Mouse (Mus musculus) megakaryocyte-erythroid progenitor cell, adult 5-6 weeks (primary cell): ENCODE results near the gene Grin2d. TPM values are rescaled to one million over a fixed set of nuclear protein-coding genes. Genes with fewer than 3 reads are reported as not detected.

Source experiments
- ATAC-seq: replicated peaks from 2 replicates; pipeline ENCODE4 v1.8.0; 2016; ENCODE audit warnings: mild to moderate bottlenecking, inconsistent platforms; ENCODE audit not compliant: severe bottlenecking, poor library complexity, low FRiP score, low TSS enrichment
- total RNA-seq, 2 experiments: library from RNA; stranded (forward) in 1 of 2; stranded (reverse) in 1 of 2; fragments of 200-1000, 215-1000 nt in 1 of 2; fragments of >200 nt in 1 of 2; fragmentation: Nextera tagmentation in 1 of 2; gene quantifications; 2 replicates each; pipeline ENCODE4 v1.2.3; 2014 to 2017

The Grin2d gene
- total RNA-seq, 2 experiments from 2014 or later = 0.92 TPM; not detected in 1

GRCm38 (mm10) chr7:45815984-45816351 is 62.2 kb downstream of the Grin2d start:
- ATAC-seq = no peak

GRCm38 (mm10) chr7:45815323-45815983 is 62.7 kb downstream of the Grin2d start:
- ATAC-seq = no peak

DNA sequence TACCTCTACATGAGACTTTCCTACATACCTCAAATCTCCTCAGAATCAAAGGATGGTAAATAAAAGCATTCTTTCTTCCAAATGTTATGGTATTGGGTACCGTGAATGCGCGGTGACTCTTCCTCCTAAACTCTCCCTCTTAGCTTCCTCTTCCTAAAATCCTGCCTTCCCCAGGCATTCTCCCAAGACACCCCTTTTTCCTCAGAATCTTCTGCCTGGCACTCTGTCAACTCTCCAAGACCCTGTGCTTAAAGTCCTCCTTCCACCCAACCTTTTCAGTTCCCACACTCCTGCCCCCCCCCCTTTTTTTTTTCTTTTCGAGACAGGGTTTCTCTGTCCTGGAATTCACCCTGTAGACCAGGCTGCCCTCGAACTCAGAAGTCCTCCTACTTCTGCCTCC is 63.3 kb downstream of the Grin2d start:
- no peak for ATAC-seq

GRCm38 (mm10) chr7:45813787-45814779 is 64.1 kb downstream of the Grin2d start, which contains the start of gene Cyth2:
TSS of gene Cyth2 (minus strand) at chr7:45814581.
- peak; percentile 97 for ATAC-seq

- ATAC-seq = no peak
Observed at GRCm38 (mm10) chr7:45812921-45813320, 65.3 kb downstream of the Grin2d start.

GRCm38 (mm10) chr7:45809276-45810075 is 68.7 kb downstream of the Grin2d start:
- ATAC-seq = no peak

DNA sequence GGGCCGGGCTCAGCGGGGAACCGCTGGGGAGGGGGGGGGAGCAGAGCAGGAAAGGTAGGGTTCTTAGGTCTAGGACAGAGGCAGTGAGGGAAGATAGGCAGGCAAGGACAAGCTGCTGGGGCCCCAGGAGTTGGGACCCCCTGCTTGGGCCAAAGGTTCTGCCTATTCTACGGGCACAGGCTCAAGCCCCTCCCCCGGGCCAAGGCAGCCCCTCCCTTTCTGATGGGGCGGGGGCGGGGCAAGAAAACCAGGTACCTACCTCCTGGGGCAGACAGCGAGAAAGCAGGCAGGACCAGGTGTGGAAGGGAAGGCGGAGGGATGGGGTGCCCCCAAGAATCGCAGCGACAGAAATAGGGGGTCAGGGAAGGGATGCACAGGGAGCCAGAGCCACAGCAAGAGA is 69.7 kb downstream of the Grin2d start:
- ATAC-seq = no peak

GRCm38 (mm10) chr7:45805941-45806340 is 72.2 kb downstream of the Grin2d start:
- ATAC-seq = no peak

DNA sequence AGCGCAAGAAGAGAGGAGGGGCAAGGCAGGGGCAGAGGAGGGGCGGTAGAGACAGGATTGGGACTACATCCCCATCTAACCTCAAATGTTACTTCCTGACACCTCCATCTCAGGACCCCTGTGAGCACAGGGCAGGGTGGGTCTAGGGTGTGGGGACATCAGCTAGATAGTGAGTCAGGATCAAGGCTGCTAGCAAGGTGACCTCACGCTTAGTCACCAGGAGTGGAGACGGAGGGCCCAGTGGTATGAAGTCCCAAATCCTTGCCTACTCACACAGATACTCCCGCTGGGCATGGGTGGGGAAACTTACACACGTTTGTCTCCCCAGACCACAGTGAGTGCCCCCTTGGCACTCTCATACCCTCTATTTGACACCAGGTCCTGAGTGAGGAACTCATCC is 75.6 kb downstream of the Grin2d start:
- no peak for ATAC-seq

GRCm38 (mm10) chr7:45801348-45801747 is 76.8 kb downstream of the Grin2d start:
- ATAC-seq = peak; percentile 71

DNA sequence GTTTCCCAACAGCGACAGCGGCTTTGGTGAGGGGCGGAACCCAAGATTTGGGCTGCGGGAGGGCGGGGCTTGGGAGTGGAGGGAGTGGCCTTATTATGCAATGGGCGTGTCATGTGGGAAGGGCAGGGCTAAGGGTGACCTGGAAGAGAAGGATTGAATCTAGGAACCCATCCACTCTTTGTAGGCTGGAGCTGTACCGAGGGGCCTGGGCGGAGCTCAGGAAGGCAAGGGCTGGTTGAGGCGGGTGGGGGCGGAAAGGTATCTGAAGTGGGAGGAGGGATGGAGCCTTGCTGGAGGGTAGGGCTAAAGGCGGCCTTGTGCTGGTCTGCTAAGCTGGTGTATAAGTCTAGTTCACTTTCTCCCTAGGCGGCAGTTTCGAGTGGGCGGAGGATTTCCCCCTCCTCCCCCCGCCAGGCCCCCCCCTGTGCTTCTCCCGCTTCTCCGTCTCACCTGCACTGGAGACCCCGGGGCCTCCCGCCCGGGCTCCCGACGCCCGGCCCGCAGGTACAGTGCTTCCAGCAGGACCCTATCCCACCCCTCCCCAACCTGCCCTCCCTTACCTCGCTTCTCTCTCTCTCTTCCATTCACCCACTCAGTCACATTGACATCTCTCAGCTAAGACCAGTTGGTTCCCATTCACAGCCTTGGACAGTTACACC is 77.5 kb downstream of the Grin2d start:
- ATAC-seq = peak; percentile 64

DNA sequence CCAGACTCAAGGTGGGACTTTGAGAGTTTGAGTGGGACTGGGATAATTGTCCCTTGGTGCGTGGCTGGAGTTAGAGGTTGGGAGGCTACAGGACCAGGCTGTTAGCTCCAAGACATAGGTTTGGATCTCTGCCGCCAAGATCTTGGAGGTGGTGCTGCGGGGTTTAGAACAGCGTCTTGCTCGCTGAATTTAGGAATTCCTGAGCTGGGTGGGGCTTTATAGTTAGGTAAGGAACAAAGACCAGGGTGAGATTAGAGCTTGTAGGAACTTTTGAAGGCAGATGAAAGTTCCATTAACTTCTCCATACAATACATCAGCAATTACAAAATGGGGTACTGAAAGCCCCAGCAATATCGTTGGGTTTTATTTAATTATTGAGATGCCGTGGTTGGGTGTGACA is 78.2 kb downstream of the Grin2d start:
- no peak for ATAC-seq

DNA sequence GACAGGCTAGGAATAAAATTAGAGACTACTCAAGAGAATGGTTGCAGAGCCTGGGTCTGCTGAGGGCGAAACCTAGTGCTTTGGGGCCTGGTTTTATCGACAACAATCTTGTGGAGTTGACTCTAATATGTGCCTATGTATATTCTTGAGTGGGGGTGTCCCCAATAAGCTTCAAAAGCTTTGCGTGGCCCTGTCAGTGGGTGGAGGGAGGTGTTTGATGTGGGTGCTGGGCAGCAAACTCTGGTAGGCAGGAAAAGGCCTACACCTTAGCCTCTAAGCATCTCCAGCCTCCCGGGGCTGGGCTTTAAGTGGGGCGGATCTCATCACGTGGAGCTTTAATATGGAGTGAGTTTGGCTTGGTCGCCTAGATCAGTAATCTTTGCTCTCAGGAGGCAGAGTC is 79.2 kb downstream of the Grin2d start:
- no peak for ATAC-seq

DNA sequence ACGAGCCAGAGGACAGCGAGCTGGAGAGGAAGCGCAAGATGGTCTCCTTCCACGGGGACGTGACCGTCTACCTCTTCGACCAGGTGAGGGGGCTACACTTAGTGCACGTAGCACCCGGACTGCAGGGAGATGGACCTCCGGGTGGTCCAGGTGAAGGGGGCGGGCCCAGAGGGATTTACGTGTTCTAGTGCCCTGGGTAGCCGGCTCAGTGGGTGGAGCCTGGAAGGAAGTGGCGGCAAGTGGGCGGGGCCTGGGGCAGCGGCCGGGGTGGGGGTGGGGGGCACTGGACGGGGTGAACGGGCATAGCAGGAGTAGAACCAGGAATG is 79.7 kb downstream of the Grin2d start:
- no peak for ATAC-seq

GRCm38 (mm10) chr7:45797661-45798510 is 80.3 kb downstream of the Grin2d start:
- no peak for ATAC-seq

DNA sequence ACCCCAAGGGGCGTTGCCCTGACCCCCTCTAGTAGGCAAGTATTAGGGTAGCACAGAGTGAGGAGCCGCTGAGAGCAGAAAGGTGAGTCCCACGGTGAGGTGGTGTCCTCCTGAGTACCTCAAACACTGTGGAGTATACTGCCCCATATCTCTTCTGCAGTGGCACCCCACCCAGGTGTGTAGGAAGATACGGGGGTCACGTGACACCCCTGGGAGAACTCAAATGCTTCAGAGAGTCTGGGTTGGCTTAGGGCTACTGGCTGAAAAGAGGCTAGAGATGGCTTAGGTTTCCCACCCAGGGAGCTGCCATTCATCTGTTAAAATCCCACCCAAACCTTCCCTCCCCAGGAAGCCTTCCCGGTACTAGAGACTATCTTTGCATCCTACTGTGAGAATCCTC is 81.2 kb downstream of the Grin2d start:
- ATAC-seq = no peak

- ATAC-seq = no peak
Observed at GRCm38 (mm10) chr7:45794971-45795370, 83.2 kb downstream of the Grin2d start.

- no peak for ATAC-seq
Observed at GRCm38 (mm10) chr7:45793969-45794585, 84.1 kb downstream of the Grin2d start.
